Mouse (Mus musculus) olfactory bulb, adult 2 months (tissue): ENCODE measurements around the gene Apba3. TPM values are rescaled to one million over a fixed set of nuclear protein-coding genes. Genes with fewer than 3 reads are reported as not detected.
A peak's percentile ranks its signal among the peaks of the same experiment; 100 is the strongest.
"Not testable (repeated sequence)": the region's sequence is repeated elsewhere in the genome, so short reads cannot be mapped to it uniquely, and the experiment has no call there.

ENCODE experiments used
- H3K27ac ChIP-seq: fragments of 200-500 bp; 2 replicates; pipeline ENCODE4 v1.5.1; 2012; ENCODE audit warnings: low read depth, low read length; ENCODE audit not compliant: insufficient read depth
- H3K4me1 ChIP-seq: fragments of 200-500 bp; 2 replicates; pipeline ENCODE4 v1.6.1; 2012; ENCODE audit warnings: low read length; ENCODE audit not compliant: control insufficient read depth, insufficient read depth
- H3K4me3 ChIP-seq: fragments of 200-500 bp; 2 replicates; pipeline ENCODE4 v1.5.1; 2012; ENCODE audit warnings: mild to moderate bottlenecking, low read depth, low read length, moderate library complexity; ENCODE audit not compliant: insufficient read depth
- CTCF ChIP-seq: fragments of 200-500 bp; IDR thresholded peaks from 2 replicates; pipeline ENCODE4 v1.5.1; 2012; ENCODE audit warnings: low read depth, mild to moderate bottlenecking, low read length, moderate library complexity; ENCODE audit not compliant: insufficient read depth
- POLR2A ChIP-seq: fragments of 200-500 bp; IDR thresholded peaks from 2 replicates; pipeline ENCODE4 v1.6.1; 2012; ENCODE audit warnings: mild to moderate bottlenecking, low read depth, low read length, moderate library complexity; ENCODE audit not compliant: insufficient read depth
- WGBS: fragments of 180-500 bp; shearing (Covaris S2); methylation state at CpG from one replicate; pipeline ENCODE4 v1.1.7; 2018; 5-methylcytosine and 5-hydroxymethylcytosine counted together
- polyA plus RNA-seq: library from polyadenylated mRNA; stranded (reverse); fragments of >200 nt; gene quantifications from 2 replicates; pipeline ENCODE4 v1.2.4, GENCODE M21; 2012; ENCODE audit warnings: low replicate concordance; ENCODE audit not compliant: missing spikeins, insufficient read depth, insufficient read length

Apba3 gene
- not detected in 2 replicates for polyA plus RNA-seq

DNA sequence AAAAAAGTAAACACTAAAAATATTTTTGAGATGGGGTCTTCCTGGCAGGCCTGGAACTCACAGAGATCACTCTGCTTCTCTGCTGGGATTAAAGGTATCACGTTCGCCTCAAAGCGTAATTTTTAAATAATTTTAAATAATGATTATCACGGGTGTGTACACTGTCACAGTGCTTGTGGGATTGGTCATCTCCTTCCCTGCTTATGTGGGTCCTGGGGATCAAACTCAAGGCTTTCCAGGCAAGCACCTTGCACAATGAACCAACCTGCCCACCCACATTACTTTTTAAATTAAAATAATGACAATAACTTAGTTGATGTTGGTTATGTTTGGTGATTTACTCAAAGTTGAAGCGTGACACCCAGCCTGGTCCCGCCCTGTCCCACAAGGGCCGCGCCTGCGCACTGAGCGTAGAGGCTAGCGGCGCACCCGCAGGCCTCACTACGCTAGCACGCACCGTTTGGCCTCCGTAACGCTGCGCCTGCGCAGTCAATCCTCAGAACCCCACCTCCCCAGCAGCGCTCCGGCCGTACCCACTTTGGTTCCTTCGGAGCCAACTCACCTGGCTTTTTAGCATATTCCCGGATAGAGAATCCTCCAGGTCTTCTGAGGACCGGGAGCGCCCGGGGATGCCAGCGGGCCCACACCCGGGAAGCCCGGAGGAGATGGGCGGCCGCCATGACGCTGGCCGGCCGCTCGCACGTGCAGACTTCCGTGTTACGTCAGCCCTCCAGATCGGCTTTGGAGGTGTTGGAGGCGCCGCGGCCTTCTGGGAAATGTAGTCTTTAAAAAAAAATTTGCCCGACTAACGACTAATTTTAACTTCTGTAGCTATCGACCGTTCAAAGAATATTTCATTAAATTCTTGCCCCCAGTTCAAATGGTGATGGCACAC is at the start of gene Apba3, which contains the start of gene Mrpl54:
TSS of gene Apba3 (plus strand) at position 750 of the 895 bp plus-strand sequence.
TSS of gene Mrpl54 (minus strand) at position 724 of the 895 bp plus-strand sequence.
- peaks cover 20% of the 10 kb centered on the region for H3K4me1 ChIP-seq
- TF ChIP-seq POLR2A (peak; percentile 81), CTCF (no peak)
- WGBS = under 1% methylated on average over 48 of the region's 48 CpGs
- peak within 1 kb of the TSS; percentile 76 for H3K4me3 ChIP-seq
- H3K27ac ChIP-seq = peak within 1 kb of the TSS; percentile 64; the same call in 1 of the 2 replicates

DNA sequence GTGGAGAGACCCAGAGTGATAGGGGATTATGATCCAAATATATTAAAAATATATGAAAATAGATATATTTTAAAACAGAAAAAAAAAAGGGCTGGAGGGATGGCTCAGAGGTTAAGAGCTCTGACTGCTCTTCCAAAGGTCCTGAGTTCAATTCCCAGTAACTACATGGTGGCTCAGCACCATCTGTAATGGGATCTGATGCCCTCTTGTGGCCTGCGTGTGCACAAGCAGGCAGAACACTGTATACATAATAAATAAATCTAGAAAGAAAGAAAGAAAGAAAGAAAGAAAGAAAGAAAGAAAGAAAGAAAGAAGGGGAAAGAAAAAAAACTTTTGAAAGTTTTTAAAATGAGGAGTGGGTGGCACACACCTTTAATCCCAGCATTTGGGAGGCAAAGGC is 49.5 kb upstream of the Apba3 start:
- not testable (repeated sequence) for H3K27ac ChIP-seq, H3K4me3 ChIP-seq, H3K4me1 ChIP-seq
- 17% methylated on average over 1 of the region's 1 CpGs for WGBS

- WGBS = 25% methylated on average over 7 of the region's 7 CpGs
- Histone ChIP-seq H3K27ac (no peak overlapping the region), H3K4me1 (peaks cover 8% of the 10 kb centered on the region), H3K4me3 (no peak overlapping the region)
- TF ChIP-seq CTCF (peak; percentile 79), POLR2A (no peak)
Measured at GRCm38 (mm10) chr10:81217964-81218363, 48.8 kb upstream of the Apba3 start.

GRCm38 (mm10) chr10:81221402-81222015 is 45.3 kb upstream of the Apba3 start:
- TF ChIP-seq POLR2A (no peak), CTCF (no peak)
- no peak overlapping the region for H3K4me3 ChIP-seq
- WGBS = 59% methylated on average over 5 of the region's 5 CpGs
- no peak overlapping the region for H3K27ac ChIP-seq
- H3K4me1 ChIP-seq = peaks cover 17% of the 10 kb centered on the region

GRCm38 (mm10) chr10:81223731-81224130 is 43.0 kb upstream of the Apba3 start:
- WGBS = 61% methylated on average over 2 of the region's 2 CpGs
- peaks cover 20% of the 10 kb centered on the region for H3K4me1 ChIP-seq
- not testable (repeated sequence) for H3K4me3 ChIP-seq, H3K27ac ChIP-seq

- TF ChIP-seq CTCF (no peak), POLR2A (no peak)
- 2% methylated on average over 20 of the region's 20 CpGs for WGBS
- peak overlapping the region; percentile 90 for H3K27ac ChIP-seq
- H3K4me3 ChIP-seq = peak overlapping the region; percentile 59
- peaks cover 30% of the 10 kb centered on the region for H3K4me1 ChIP-seq
Measured at GRCm38 (mm10) chr10:81229735-81230437, 36.9 kb upstream of the Apba3 start.

DNA sequence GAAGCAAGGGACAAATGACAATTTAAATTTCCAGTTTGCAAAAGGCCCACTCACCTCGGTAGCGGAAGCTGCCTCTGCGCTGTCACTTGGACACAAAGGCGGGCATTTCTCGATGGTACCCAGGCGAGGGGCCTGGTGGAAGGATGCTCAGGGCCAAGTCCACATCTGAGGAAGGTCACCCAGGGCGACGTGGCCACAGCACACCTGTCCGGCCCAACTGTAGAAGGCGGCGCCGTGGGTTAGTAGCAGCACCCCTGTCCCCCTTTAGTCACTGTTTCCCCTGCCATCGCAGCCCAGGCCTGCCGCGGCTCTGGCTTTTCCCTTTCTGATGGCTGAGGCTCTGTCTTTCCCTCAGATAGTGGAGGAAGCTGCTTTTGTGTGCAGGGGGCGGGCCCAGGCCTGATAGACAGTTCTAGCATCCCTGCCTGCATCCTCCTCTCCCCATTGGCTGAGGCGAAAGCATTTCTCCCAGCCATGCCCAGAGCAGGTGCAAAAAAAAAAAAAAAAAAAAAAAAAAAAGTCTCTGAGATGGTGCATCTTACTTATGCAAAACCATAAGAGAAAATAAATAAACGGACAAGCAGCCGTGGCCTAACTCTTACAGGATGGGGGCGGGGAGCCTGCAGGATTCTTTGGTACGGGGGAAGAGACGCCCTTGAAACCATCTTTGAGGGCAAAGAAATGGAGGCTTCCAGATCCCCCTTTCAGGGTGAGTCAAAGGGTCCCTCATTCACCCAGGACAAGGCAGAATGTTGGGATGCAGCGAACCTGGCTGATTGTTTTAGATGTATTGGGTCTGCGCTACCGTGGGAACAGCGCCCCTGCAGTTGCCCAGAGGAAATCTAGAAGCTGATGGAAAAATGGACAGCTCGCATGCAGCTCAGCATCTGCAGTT is 36.1 kb upstream of the Apba3 start, which contains the start of gene Atcay:
TSS of gene Atcay (minus strand) at position 396 of the 895 bp plus-strand sequence.
- Histone ChIP-seq H3K4me1 (peaks cover 28% of the 10 kb centered on the region), H3K4me3 (peak within 1 kb of the TSS; percentile 59), H3K27ac (peak within 1 kb of the TSS; percentile 90)
- TF ChIP-seq CTCF (peak; percentile 33; the same call in 1 of the 2 replicates), POLR2A (peak; percentile 92)
- WGBS = 3% methylated on average over 27 of the region's 27 CpGs

DNA sequence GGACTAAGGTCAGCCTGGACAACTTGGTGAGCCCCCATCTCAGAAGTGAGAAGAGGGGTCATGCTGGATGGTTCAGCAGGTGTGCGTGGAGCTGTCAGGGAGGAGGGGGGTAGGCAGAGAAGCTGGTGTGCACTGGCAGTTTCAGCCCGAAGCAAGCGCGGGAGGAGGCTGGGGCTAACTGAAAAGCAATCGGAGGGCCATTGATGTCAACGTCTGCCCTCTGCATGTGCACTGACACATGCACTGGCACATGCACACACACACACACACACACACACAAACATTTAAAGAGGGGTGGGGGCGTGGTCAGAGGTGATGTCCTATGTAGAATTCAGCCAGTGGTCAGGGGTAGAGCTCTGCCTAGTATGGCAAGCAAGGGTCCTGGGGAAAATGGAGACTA is 35.3 kb upstream of the Apba3 start:
- peaks cover 30% of the 10 kb centered on the region for H3K4me1 ChIP-seq
- no peak for TF ChIP-seq POLR2A
- TF ChIP-seq CTCF = no peak
- peak overlapping the region; percentile 84; the same call in 1 of the 2 replicates for H3K27ac ChIP-seq
- WGBS = 27% methylated on average over 7 of the region's 7 CpGs
- H3K4me3 ChIP-seq = peak overlapping the region; percentile 59
